Mouse (Mus musculus) embryonic fibroblast, embryonic 13.5 days (primary cell): ENCODE results near the gene Tmcc3. TPM values are rescaled to one million over a fixed set of nuclear protein-coding genes. Genes with fewer than 3 reads are reported as not detected.

Experiments used
- H3K27ac ChIP-seq: 2 replicates; pipeline ENCODE4 v1.5.1; 2012; ENCODE audit warnings: low read length, control low read depth, inconsistent platforms; ENCODE audit not compliant: insufficient read depth
- H3K4me1 ChIP-seq: 2 replicates; pipeline ENCODE4 v1.6.1; 2011; ENCODE audit warnings: low read length; ENCODE audit not compliant: control insufficient read depth, insufficient read depth
- H3K4me3 ChIP-seq: 2 replicates; pipeline ENCODE4 v1.5.1; 2011; ENCODE audit warnings: mild to moderate bottlenecking, control low read depth, low read length; ENCODE audit not compliant: insufficient read depth
- CTCF ChIP-seq: IDR thresholded peaks from 2 replicates; pipeline ENCODE4 v1.5.1; 2011; ENCODE audit warnings: mild to moderate bottlenecking, control low read depth, low read length, moderate library complexity, borderline replicate concordance; ENCODE audit not compliant: insufficient read depth
- POLR2A ChIP-seq: IDR thresholded peaks from 2 replicates; pipeline ENCODE4 v1.6.1; 2011; ENCODE audit warnings: low read depth, mild to moderate bottlenecking, control low read depth, low read length, moderate library complexity
- polyA plus RNA-seq: library from polyadenylated mRNA; stranded (reverse); fragments of >200 nt; gene quantifications from 2 replicates; pipeline ENCODE4 v1.2.4, GENCODE M21; 2011; ENCODE audit warnings: low read depth; ENCODE audit not compliant: missing spikeins, insufficient read length

The Tmcc3 gene
- polyA plus RNA-seq, 1 experiment, result 10.2 TPM

- Histone ChIP-seq H3K27ac (no peak overlapping the region), H3K4me1 (peaks cover 9% of the 10 kb centered on the region; the same call in 1 of the 2 replicates)
- TF ChIP-seq CTCF (no peak), POLR2A (no peak)
Observed at GRCm38 (mm10) chr10:94382618-94383017, 70.9 kb downstream of the Tmcc3 start.

GRCm38 (mm10) chr10:94383565-94383964, 71.8 kb downstream of the Tmcc3 start:
- Histone ChIP-seq H3K4me3 (no peak overlapping the region), H3K4me1 (peaks cover 9% of the 10 kb centered on the region; the same call in 1 of the 2 replicates)
- no peak for TF ChIP-seq CTCF

More at GRCm38 (mm10) chr10:94382618-94383017, 70.9 kb downstream of the Tmcc3 start:
- H3K4me3 ChIP-seq, result no peak overlapping the region

GRCm38 (mm10) chr10:94389219-94389618, 77.5 kb downstream of the Tmcc3 start:
- H3K4me3 ChIP-seq, result no peak overlapping the region
- peaks cover 4% of the 10 kb centered on the region; the same call in 1 of the 2 replicates for H3K4me1 ChIP-seq
- no peak overlapping the region for H3K27ac ChIP-seq
- no peak for TF ChIP-seq CTCF
- no peak for TF ChIP-seq POLR2A

More at GRCm38 (mm10) chr10:94383565-94383964, 71.8 kb downstream of the Tmcc3 start:
- no peak overlapping the region for H3K27ac ChIP-seq

- H3K4me1 ChIP-seq, result peaks cover 4% of the 10 kb centered on the region; the same call in 1 of the 2 replicates
- H3K27ac ChIP-seq, result no peak overlapping the region
- TF ChIP-seq POLR2A, result no peak
- TF ChIP-seq CTCF, result no peak
- no peak overlapping the region for H3K4me3 ChIP-seq
Observed at GRCm38 (mm10) chr10:94391049-94391448, 79.3 kb downstream of the Tmcc3 start.

- peaks cover 4% of the 10 kb centered on the region; the same call in 1 of the 2 replicates for H3K4me1 ChIP-seq
- H3K4me3 ChIP-seq, result no peak overlapping the region
- TF ChIP-seq POLR2A (no peak), CTCF (no peak)
- H3K27ac ChIP-seq, result no peak overlapping the region
Observed at GRCm38 (mm10) chr10:94394286-94394685, 82.5 kb downstream of the Tmcc3 start.

- Histone ChIP-seq H3K4me1 (no peaks in the 10 kb centered on the region), H3K4me3 (no peak overlapping the region), H3K27ac (no peak overlapping the region)
- TF ChIP-seq CTCF, result no peak
- no peak for TF ChIP-seq POLR2A
Observed at GRCm38 (mm10) chr10:94397833-94398596, 86.3 kb downstream of the Tmcc3 start.

GRCm38 (mm10) chr10:94400895-94401294, 89.1 kb downstream of the Tmcc3 start:
- TF ChIP-seq POLR2A (no peak), CTCF (no peak)
- H3K4me1 ChIP-seq, result no peaks in the 10 kb centered on the region
- no peak overlapping the region for H3K27ac ChIP-seq
- H3K4me3 ChIP-seq, result no peak overlapping the region

GRCm38 (mm10) chr10:94405456-94405855, 93.7 kb downstream of the Tmcc3 start:
- Histone ChIP-seq H3K27ac (no peak overlapping the region), H3K4me3 (no peak overlapping the region), H3K4me1 (no peaks in the 10 kb centered on the region)
- no peak for TF ChIP-seq POLR2A
- no peak for TF ChIP-seq CTCF

- no peak for TF ChIP-seq CTCF
- no peak for TF ChIP-seq POLR2A
- H3K4me3 ChIP-seq, result no peak overlapping the region
- H3K27ac ChIP-seq, result no peak overlapping the region
- no peaks in the 10 kb centered on the region for H3K4me1 ChIP-seq
Observed at GRCm38 (mm10) chr10:94406821-94407220, 95.1 kb downstream of the Tmcc3 start.
